Mouse (Mus musculus): Measurements from ENCODE around the gene Gm49027.

The Gm49027 gene

DNA sequence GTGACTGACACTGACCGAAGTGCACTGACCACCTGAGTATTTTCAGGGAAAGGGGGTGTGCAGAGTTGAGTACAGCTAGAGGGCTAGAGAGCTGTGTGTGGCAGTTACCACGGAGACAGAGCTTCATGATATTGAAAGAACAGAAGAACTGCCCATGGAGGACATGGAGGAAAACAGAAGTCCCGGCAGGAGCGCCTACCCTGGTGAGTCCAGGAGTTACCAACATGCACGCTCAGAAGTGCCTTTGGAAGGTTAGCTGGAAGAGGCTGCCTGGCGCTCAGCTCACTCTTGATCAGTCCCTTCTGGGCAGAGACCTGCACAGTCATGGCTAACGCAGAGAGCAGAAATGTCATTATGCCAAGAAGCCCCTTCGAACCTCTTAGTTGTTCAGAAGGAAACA lies 4.8 kb upstream of the Gm49027 start:
- Histone ChIP-seq H3K4me3 (replicated peaks; ENCODE audit: low read length) (no peak overlapping the region), H3K27me3 (ENCODE audit: insufficient read depth, low read length) (peaks cover 6% of the 10 kb centered on the region), H3K9me3 (ENCODE audit: low read length) (no peaks in the 10 kb centered on the region), H3K4me1 (replicated peaks; ENCODE audit: low read depth, low read length) (peaks cover 15% of the 10 kb centered on the region), H3K36me3 (ENCODE audit: insufficient read depth, low read length) (peaks cover 78% of the 10 kb centered on the region)
- no peak for TF ChIP-seq CTCF (conservative IDR thresholded peaks at IDR 0.05; ENCODE audit: low read length)
- TF ChIP-seq NANOG (IDR thresholded peaks at IDR 0.05; ENCODE audit: borderline replicate concordance, low read length), result no peak
- no peak for TF ChIP-seq POU5F1 (IDR thresholded peaks at IDR 0.05; ENCODE audit: borderline replicate concordance, low read length)

DNA sequence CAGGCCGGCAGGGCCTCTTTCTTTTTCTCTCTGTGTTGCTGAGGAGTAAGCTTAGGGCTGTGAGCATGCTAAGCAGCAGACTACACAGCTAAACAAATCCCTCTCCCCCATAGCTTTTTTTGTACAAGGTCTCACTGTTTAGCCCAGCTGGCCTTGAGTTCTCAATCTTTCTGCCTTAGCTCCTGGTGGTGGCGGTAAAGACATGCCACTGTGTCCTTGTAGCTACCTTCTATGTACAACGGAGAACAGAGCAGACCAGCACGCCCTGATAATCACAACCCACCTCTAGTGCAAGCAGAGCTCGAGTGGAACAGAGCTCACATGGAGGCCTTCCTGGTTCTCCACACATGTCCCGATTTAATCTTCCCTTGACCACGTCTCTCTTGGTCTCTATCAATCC lies 3.4 kb upstream of the Gm49027 start:
- peaks cover 22% of the 10 kb centered on the region for H3K4me1 ChIP-seq (replicated peaks; ENCODE audit: low read depth, low read length)
- TF ChIP-seq CTCF (conservative IDR thresholded peaks at IDR 0.05; ENCODE audit: low read length), result no peak
- no peak for TF ChIP-seq POU5F1 (IDR thresholded peaks at IDR 0.05; ENCODE audit: borderline replicate concordance, low read length)
- no peak for TF ChIP-seq NANOG (IDR thresholded peaks at IDR 0.05; ENCODE audit: borderline replicate concordance, low read length)
- H3K9me3 ChIP-seq (ENCODE audit: low read length), result no peaks in the 10 kb centered on the region
- H3K27me3 ChIP-seq (ENCODE audit: insufficient read depth, low read length), result peaks cover 12% of the 10 kb centered on the region
- H3K4me3 ChIP-seq (replicated peaks; ENCODE audit: low read length), result no peak overlapping the region
- peaks cover 64% of the 10 kb centered on the region for H3K36me3 ChIP-seq (ENCODE audit: insufficient read depth, low read length)

DNA sequence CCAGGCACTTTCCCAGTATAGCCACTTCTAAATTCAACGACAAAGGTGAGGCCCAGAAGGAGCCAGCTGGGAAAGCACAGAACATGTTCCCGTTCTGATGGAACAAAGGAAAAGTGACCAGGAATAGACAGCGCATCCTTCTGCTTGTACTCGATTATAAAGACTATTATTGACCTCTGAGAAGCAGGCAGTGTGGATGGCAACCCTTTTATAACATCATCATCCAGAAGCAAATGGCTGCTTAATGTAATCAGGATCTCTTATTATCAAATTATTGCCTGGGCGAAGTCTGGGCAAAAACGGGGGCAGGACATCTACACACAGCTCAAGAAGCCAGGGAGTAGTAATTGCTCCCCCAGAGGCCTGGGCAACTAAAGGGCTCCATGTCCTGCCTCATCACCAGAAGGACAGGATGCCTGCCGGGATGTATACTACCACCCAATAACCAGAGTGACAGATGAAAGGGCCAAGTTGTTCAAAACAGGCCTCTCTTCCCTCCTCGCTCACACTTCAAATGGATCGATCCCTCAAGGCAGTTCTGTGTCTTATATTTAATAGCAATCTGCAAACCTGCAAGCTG lies 718 bp upstream of the Gm49027 start:
- Histone ChIP-seq H3K36me3 (ENCODE audit: insufficient read depth, low read length) (peaks cover 41% of the 10 kb centered on the region), H3K27me3 (ENCODE audit: insufficient read depth, low read length) (peaks cover 12% of the 10 kb centered on the region), H3K4me3 (replicated peaks; ENCODE audit: low read length) (no peak overlapping the region), H3K9me3 (ENCODE audit: low read length) (no peaks in the 10 kb centered on the region), H3K4me1 (replicated peaks; ENCODE audit: low read depth, low read length) (peaks cover 40% of the 10 kb centered on the region)
- no peak for TF ChIP-seq NANOG (IDR thresholded peaks at IDR 0.05; ENCODE audit: borderline replicate concordance, low read length)
- no peak for TF ChIP-seq CTCF (conservative IDR thresholded peaks at IDR 0.05; ENCODE audit: low read length)
- TF ChIP-seq POU5F1 (IDR thresholded peaks at IDR 0.05; ENCODE audit: borderline replicate concordance, low read length), result no peak

DNA sequence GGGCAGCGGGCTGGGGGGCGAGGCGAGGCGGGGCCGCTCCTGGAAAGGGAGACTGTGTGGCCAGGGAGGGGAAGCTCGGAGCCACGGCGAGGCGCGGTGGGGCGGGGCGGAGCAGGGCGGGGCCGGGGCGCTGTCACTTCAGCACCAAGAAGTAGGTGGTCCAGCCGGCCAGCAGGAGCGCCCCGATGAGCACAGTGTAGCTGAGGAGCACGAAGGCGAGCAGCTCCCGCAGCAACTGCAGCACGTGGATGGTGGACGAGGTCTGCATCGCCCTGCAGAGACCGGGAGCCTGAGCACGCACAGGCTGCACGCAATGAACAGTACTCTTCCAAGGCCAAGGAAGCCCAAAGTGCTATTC lies 916 bp downstream of the Gm49027 start:
- H3K4me3 ChIP-seq (replicated peaks; ENCODE audit: low read length), result peak overlapping the region; percentile 93
- H3K27me3 ChIP-seq (ENCODE audit: insufficient read depth, low read length), result peaks cover 12% of the 10 kb centered on the region
- peaks cover 40% of the 10 kb centered on the region for H3K4me1 ChIP-seq (replicated peaks; ENCODE audit: low read depth, low read length)
- H3K9me3 ChIP-seq (ENCODE audit: low read length), result no peaks in the 10 kb centered on the region
- TF ChIP-seq POU5F1 (IDR thresholded peaks at IDR 0.05; ENCODE audit: borderline replicate concordance, low read length), result no peak
- no peak for TF ChIP-seq CTCF (conservative IDR thresholded peaks at IDR 0.05; ENCODE audit: low read length)
- no peak for TF ChIP-seq NANOG (IDR thresholded peaks at IDR 0.05; ENCODE audit: borderline replicate concordance, low read length)
- peaks cover 36% of the 10 kb centered on the region for H3K36me3 ChIP-seq (ENCODE audit: insufficient read depth, low read length)

DNA sequence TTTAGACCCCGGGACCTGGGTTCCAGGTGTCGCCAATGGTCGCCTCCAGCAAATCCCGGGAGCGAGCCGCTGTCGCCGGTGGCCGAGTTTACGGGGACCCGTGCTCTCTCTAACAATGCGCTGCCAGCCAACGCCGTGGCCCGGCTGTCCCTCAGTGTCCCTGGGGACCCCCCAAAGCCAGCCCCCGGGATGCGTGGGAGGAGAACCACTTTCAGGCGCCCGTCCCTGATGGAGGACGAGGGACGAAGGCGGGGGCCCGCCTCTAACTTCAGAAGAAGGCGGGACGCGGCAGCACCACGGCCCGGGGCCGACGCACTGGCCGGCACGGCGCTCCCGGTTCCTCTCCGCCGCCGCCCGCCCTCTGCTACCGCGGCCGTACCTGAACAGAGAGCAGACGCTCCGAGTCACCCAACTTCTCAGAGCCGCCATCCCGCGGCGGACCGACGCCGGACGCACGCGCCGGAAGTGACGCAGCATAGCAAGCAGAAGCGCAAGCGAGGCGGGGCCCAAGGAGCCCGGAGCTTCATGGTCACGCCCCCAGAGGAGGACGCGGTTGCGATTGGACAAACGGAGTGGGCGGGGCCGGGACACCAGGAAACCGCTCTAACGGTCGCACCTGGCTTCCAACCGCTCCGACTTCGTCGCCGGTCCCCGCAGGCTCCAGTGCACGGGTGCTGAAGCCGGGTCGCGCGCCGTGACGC lies 1.4 kb downstream of the Gm49027 start, which contains the start of gene Diablo:
Diablo (minus strand) TSS at position 485 of the 701 bp plus-strand sequence.
- peaks cover 12% of the 10 kb centered on the region for H3K27me3 ChIP-seq (ENCODE audit: insufficient read depth, low read length)
- TF ChIP-seq CTCF (conservative IDR thresholded peaks at IDR 0.05; ENCODE audit: low read length), result no peak
- no peak for TF ChIP-seq POU5F1 (IDR thresholded peaks at IDR 0.05; ENCODE audit: borderline replicate concordance, low read length)
- TF ChIP-seq NANOG (IDR thresholded peaks at IDR 0.05; ENCODE audit: borderline replicate concordance, low read length), result no peak
- H3K4me3 ChIP-seq (replicated peaks; ENCODE audit: low read length), result peak within 1 kb of the TSS; percentile 93
- peaks cover 36% of the 10 kb centered on the region for H3K36me3 ChIP-seq (ENCODE audit: insufficient read depth, low read length)
- peaks cover 39% of the 10 kb centered on the region for H3K4me1 ChIP-seq (replicated peaks; ENCODE audit: low read depth, low read length)
- no peaks in the 10 kb centered on the region for H3K9me3 ChIP-seq (ENCODE audit: low read length)

DNA sequence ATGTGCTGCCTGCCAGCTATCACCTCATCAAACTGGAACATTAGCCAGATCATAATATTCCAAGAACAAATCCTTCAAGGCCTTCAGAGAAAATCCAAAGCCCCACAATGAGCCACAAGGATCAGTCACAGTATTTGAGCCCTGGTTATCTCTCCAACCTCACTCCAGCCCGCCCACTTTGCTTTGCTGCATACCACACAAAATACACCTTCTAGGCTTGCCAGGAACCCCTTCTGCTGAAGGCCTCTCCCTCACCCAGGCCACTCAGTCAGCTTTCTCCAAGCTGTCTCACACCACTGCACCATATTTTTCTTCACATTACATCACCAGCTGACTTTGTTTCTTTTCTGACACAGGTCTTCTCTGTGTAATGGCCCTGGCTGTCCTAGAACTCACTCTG lies 3.1 kb downstream of the Gm49027 start:
- Histone ChIP-seq H3K9me3 (ENCODE audit: low read length) (no peaks in the 10 kb centered on the region), H3K36me3 (ENCODE audit: insufficient read depth, low read length) (peaks cover 37% of the 10 kb centered on the region), H3K4me3 (replicated peaks; ENCODE audit: low read length) (no peak overlapping the region), H3K27me3 (ENCODE audit: insufficient read depth, low read length) (peaks cover 12% of the 10 kb centered on the region), H3K4me1 (replicated peaks; ENCODE audit: low read depth, low read length) (peaks cover 35% of the 10 kb centered on the region)
- TF ChIP-seq CTCF (conservative IDR thresholded peaks at IDR 0.05; ENCODE audit: low read length), result no peak

DNA sequence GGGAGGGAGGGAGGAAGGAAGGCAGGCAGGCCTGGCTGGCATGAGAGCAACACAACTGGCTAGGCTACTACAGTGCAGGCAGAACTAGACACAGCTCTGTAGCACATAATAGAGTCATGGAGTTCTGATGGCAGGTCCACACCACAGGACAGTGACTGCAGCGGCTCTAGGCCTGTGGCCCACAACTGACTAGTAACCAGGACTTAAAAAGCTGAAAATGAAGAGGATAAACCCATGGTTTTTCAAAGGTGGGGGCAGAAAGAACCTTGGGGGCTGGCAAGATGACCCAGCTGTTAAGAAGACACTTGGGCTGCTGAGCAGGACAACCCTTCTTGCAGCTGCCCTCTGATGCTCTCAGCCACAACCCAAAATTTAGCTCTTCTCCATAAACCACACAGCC lies 3.7 kb downstream of the Gm49027 start:
- TF ChIP-seq POU5F1 (IDR thresholded peaks at IDR 0.05; ENCODE audit: borderline replicate concordance, low read length) (no peak), CTCF (conservative IDR thresholded peaks at IDR 0.05; ENCODE audit: low read length) (no peak), NANOG (IDR thresholded peaks at IDR 0.05; ENCODE audit: borderline replicate concordance, low read length) (no peak)
- H3K27me3 ChIP-seq (ENCODE audit: insufficient read depth, low read length), result peaks cover 12% of the 10 kb centered on the region
- H3K9me3 ChIP-seq (ENCODE audit: low read length), result no peaks in the 10 kb centered on the region
- H3K36me3 ChIP-seq (ENCODE audit: insufficient read depth, low read length), result peaks cover 42% of the 10 kb centered on the region
- peaks cover 35% of the 10 kb centered on the region for H3K4me1 ChIP-seq (replicated peaks; ENCODE audit: low read depth, low read length)
- no peak overlapping the region for H3K4me3 ChIP-seq (replicated peaks; ENCODE audit: low read length)

DNA sequence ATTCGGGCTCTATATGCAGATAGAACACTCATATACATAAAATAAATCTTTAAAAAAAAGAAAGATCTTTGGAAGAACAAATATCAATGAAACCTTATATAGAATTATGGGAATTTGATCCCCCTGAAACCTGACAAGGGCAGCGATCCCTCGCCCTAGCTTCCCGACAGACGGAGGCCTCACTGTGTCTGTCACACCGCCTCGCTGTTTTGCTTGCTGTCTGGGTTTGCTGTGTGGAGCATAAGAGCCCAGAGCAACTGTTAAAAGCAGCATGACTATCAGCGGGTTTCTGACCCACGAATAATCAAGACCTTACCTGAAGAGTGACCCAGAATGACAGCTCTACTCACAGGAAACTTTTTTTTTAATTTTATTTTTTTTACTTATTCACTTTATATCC lies 4.6 kb downstream of the Gm49027 start:
- Histone ChIP-seq H3K27me3 (ENCODE audit: insufficient read depth, low read length) (peaks cover 12% of the 10 kb centered on the region), H3K9me3 (ENCODE audit: low read length) (no peaks in the 10 kb centered on the region), H3K4me3 (replicated peaks; ENCODE audit: low read length) (no peak overlapping the region), H3K36me3 (ENCODE audit: insufficient read depth, low read length) (peaks cover 52% of the 10 kb centered on the region), H3K4me1 (replicated peaks; ENCODE audit: low read depth, low read length) (peaks cover 30% of the 10 kb centered on the region)
- TF ChIP-seq NANOG (IDR thresholded peaks at IDR 0.05; ENCODE audit: borderline replicate concordance, low read length) (no peak), CTCF (conservative IDR thresholded peaks at IDR 0.05; ENCODE audit: low read length) (no peak), POU5F1 (IDR thresholded peaks at IDR 0.05; ENCODE audit: borderline replicate concordance, low read length) (no peak)

DNA sequence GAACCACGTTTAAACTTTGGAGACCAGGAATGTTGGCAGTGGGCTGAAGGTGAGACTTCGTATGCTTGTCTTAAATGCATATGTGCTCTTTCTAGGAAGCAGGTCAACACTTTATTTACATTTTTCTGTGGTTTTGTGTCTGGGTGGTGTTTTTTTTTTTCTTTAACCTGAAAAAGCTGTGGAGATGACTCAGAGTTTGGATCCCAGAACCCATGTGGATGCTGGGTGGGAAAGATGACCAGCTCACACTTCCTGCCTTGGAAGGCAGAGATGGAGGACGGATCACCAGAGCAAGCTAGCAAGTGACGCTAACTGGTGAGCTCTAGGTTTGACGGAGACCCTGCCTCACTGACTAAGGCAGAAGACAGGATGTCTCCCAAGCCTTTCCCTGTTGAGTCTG lies 10.4 kb downstream of the Gm49027 start:
- no peaks in the 10 kb centered on the region for H3K9me3 ChIP-seq (ENCODE audit: low read length)
- no peak overlapping the region for H3K4me3 ChIP-seq (replicated peaks; ENCODE audit: low read length)
- H3K27me3 ChIP-seq (ENCODE audit: insufficient read depth, low read length), result peaks cover 8% of the 10 kb centered on the region
- peaks cover 33% of the 10 kb centered on the region for H3K4me1 ChIP-seq (replicated peaks; ENCODE audit: low read depth, low read length)
- peaks cover 86% of the 10 kb centered on the region for H3K36me3 ChIP-seq (ENCODE audit: insufficient read depth, low read length)
- TF ChIP-seq CTCF (conservative IDR thresholded peaks at IDR 0.05; ENCODE audit: low read length), result no peak
- TF ChIP-seq POU5F1 (IDR thresholded peaks at IDR 0.05; ENCODE audit: borderline replicate concordance, low read length), result no peak
- no peak for TF ChIP-seq NANOG (IDR thresholded peaks at IDR 0.05; ENCODE audit: borderline replicate concordance, low read length)
